14 mouse cellular contexts compared by ENCODE assay signal in the genomic region with DNA sequence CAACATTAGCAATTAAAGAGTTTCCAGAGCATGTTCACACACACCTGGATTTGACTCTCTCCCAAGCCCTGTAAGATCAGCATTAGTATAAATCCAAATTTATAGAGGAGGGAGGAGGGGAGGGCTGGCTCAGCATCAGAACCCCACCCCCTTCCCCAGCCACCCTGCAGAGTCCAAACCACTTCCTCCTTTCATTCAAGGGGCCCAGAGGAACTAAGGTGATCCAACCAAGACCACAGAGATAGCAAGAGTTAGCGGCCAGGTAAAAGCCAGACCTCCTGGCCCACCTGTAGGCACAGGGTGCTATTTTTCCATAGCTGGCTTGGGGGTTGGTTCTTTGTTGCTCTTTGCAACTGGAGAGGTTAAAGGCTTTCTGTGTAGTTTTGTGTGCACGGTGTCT. TPM values are rescaled to one million over a fixed set of nuclear protein-coding genes. Genes with fewer than 3 reads are reported as not detected.
DNase-seq lines count a peak whose midpoint lies in the region; ATAC-seq and TF ChIP-seq lines count a peak whose summit lies in the region.
"Had no signal": no experiment of that assay in that cellular context is flagged by ENCODE, and none has a peak within 500 bp of the region (broad histone marks: within the 10 kb centered on the region; RNA-seq: fewer than 3 reads in every experiment).

No protein-coding gene starts in this region.

- H3K9ac ChIP-seq in heart, embryonic 14.5 days (ENCODE audit: low read length): peak overlapping the region; percentile 61
- H3K9ac ChIP-seq in midbrain, embryonic 12.5 days (replicated peaks): no peak overlapping the region
- no peak overlapping the region for H3K9ac ChIP-seq in midbrain, postnatal 0 days (replicated peaks; ENCODE audit: low read length, poor library complexity, severe bottlenecking)
- no peak overlapping the region for H3K9ac ChIP-seq in intestine, embryonic 15.5 days
- H3K9ac ChIP-seq: lung, embryonic 14.5 days; neural tube, embryonic 15.5 days had no signal

- peaks cover 94% of the 10 kb centered on the region for H3K36me3 ChIP-seq in heart, embryonic 14.5 days (ENCODE audit: control insufficient read depth, insufficient read depth, low read length)
- H3K36me3 ChIP-seq in midbrain, embryonic 12.5 days: peaks cover 36% of the 10 kb centered on the region
- 0 out of 2 replicates have a peak, but pooled peaks cover 3% of the 10 kb centered on the region for H3K36me3 ChIP-seq in midbrain, postnatal 0 days (ENCODE audit: insufficient read depth, low read length)
- H3K36me3 ChIP-seq in intestine, embryonic 15.5 days: peaks cover 13% of the 10 kb centered on the region

- H3K4me2 ChIP-seq in heart, embryonic 14.5 days (ENCODE audit: low read length): peak overlapping the region; percentile 31
- H3K4me2 ChIP-seq in midbrain, embryonic 12.5 days (replicated peaks): no peak overlapping the region
- no peak overlapping the region for H3K4me2 ChIP-seq in midbrain, postnatal 0 days (ENCODE audit: low read depth, low read length, poor library complexity, severe bottlenecking)
- H3K4me2 ChIP-seq in intestine, embryonic 15.5 days (replicated peaks): no peak overlapping the region
- H3K4me2 ChIP-seq: lung, embryonic 14.5 days; neural tube, embryonic 15.5 days had no signal

- peaks cover 47 to 79% of the 10 kb centered on the region in 2 experiments for H3K4me1 ChIP-seq in heart, embryonic 14.5 days (ENCODE audit: control insufficient read depth in 2 of 2, insufficient read depth in 2 of 2, low read length in 2 of 2)
- H3K4me1 ChIP-seq in midbrain, embryonic 12.5 days: peaks cover 10% of the 10 kb centered on the region; the same call in 1 of the 2 replicates
- no peaks in the 10 kb centered on the region for H3K4me1 ChIP-seq in midbrain, postnatal 0 days (ENCODE audit: insufficient read depth, low read length)
- H3K4me1 ChIP-seq in intestine, embryonic 15.5 days (replicated peaks): peaks cover 35% of the 10 kb centered on the region

- WGBS in heart, embryonic 14.5 days: 57% methylated on average over 2 of the region's 2 CpGs
- 57% methylated on average over 2 of the region's 2 CpGs for WGBS in midbrain, embryonic 12.5 days
- WGBS in midbrain, postnatal 0 days: 56% methylated on average over 2 of the region's 2 CpGs
- 57% methylated on average over 2 of the region's 2 CpGs for WGBS in intestine, embryonic 15.5 days

- H3K9me3 ChIP-seq in heart, embryonic 14.5 days (ENCODE audit: control insufficient read depth, low read length): peaks cover 4% of the 10 kb centered on the region; the same call in 1 of the 2 replicates
- 0 out of 2 replicates have a peak, but pooled peaks cover 7% of the 10 kb centered on the region for H3K9me3 ChIP-seq in midbrain, embryonic 12.5 days
- no peaks in the 10 kb centered on the region for H3K9me3 ChIP-seq in midbrain, postnatal 0 days (ENCODE audit: low read length)
- no peaks in the 10 kb centered on the region for H3K9me3 ChIP-seq in intestine, embryonic 15.5 days
- H3K9me3 ChIP-seq: neural tube, embryonic 15.5 days had no signal

- DNase-seq in heart, adult 9 months (ENCODE audit: low spot score in 2 of 2): no peak
- no peak for DNase-seq in midbrain, postnatal 0 days (ENCODE audit: low spot score)
- DNase-seq in thymus, postnatal 4 days: peak; percentile 59
- no peak for DNase-seq in right cerebral cortex, postnatal 4 days
- no peak for DNase-seq in retina, embryonic 14.5 days (ENCODE audit: low spot score)
- DNase-seq: adrenal gland, adult 2 months; cerebellum, adult 18-20 months; gastrocnemius, postnatal 14 days; layer of hippocampus, adult 9-11 months; lung, embryonic 14.5 days had no signal

- H3K4me3 ChIP-seq in heart, embryonic 14.5 days (ENCODE audit: control insufficient read depth in 1 of 2, insufficient read depth in 1 of 2, low read depth in 1 of 2, low read length in 2 of 2): no peak overlapping the region; a peak in 1 of 4 replicates
- no peak overlapping the region for H3K4me3 ChIP-seq in midbrain, embryonic 12.5 days
- no peak overlapping the region for H3K4me3 ChIP-seq in midbrain, postnatal 0 days (ENCODE audit: low read depth, low read length)
- no peak overlapping the region for H3K4me3 ChIP-seq in intestine, embryonic 15.5 days (replicated peaks)
- H3K4me3 ChIP-seq: neural tube, embryonic 15.5 days had no signal

- peak overlapping the region; percentile 69 to 81 for H3K27ac ChIP-seq in heart, embryonic 14.5 days (replicated peaks in 1 of 2; ENCODE audit: control insufficient read depth in 1 of 2, insufficient read depth in 1 of 2, low read depth in 2 of 2, low read length in 2 of 2)
- 0 out of 2 replicates have a peak overlapping the region, but pooled peaks have one; percentile 35 for H3K27ac ChIP-seq in midbrain, embryonic 12.5 days (replicated peaks)
- no peak overlapping the region for H3K27ac ChIP-seq in midbrain, postnatal 0 days (ENCODE audit: low read depth, low read length)
- H3K27ac ChIP-seq in intestine, embryonic 15.5 days: 0 out of 2 replicates have a peak overlapping the region, but pooled peaks have one; percentile 13
- H3K27ac ChIP-seq: neural tube, embryonic 15.5 days had no signal

- no peaks in the 10 kb centered on the region for H3K27me3 ChIP-seq in heart, embryonic 14.5 days (ENCODE audit: control insufficient read depth, insufficient read depth, low read length)
- H3K27me3 ChIP-seq in midbrain, embryonic 12.5 days: no peaks in the 10 kb centered on the region
- no peaks in the 10 kb centered on the region for H3K27me3 ChIP-seq in midbrain, postnatal 0 days (ENCODE audit: insufficient read depth, low read length)
- no peaks in the 10 kb centered on the region for H3K27me3 ChIP-seq in intestine, embryonic 15.5 days (replicated peaks)
- H3K27me3 ChIP-seq: neural tube, embryonic 15.5 days had no signal

- no peak for TF ChIP-seq CTCF in midbrain, postnatal 0 days (IDR thresholded peaks at IDR 0.05)

- ATAC-seq in heart, embryonic 14.5 days (ENCODE audit: insufficient number of reproducible peaks, insufficient read depth, low FRiP score, low read depth): no peak
- no peak for ATAC-seq in midbrain, embryonic 12.5 days (ENCODE audit: low FRiP score, low read depth)
- no peak for ATAC-seq in midbrain, postnatal 0 days (ENCODE audit: low FRiP score)
- ATAC-seq in intestine, embryonic 15.5 days: 0 out of 2 replicates have a peak, but pooled peaks have one; percentile 21

RNA-seq across cellular contexts. Expression of a gene that starts 16.0 kb away (rescaled TPM):
- polyA plus RNA-seq in heart, embryonic 14.5 days (2014; fragmentation: Nextera tagmentation; extraction: Ambion mirVana): 28.8 and 36.2 TPM in 2 replicates
- 3.4 TPM in 2 replicates for polyA plus RNA-seq in midbrain, embryonic 12.5 days (2016; fragmentation: Nextera tagmentation; extraction: Ambion mirVana)
- 77.1 and 86.9 TPM in 2 replicates for total RNA-seq in midbrain, postnatal 0 days (2014; rRNA removed)
- 3.3 and 3.5 TPM in 2 replicates for polyA plus RNA-seq in midbrain, postnatal 0 days (2015; fragmentation: Nextera tagmentation; extraction: Ambion mirVana)
- 5.2 and 6.1 TPM in 2 replicates for polyA plus RNA-seq in intestine, embryonic 15.5 days (2015; fragmentation: Nextera tagmentation; extraction: Ambion mirVana)
